Mouse (Mus musculus): ENCODE data around the gene Coil.

DNA sequence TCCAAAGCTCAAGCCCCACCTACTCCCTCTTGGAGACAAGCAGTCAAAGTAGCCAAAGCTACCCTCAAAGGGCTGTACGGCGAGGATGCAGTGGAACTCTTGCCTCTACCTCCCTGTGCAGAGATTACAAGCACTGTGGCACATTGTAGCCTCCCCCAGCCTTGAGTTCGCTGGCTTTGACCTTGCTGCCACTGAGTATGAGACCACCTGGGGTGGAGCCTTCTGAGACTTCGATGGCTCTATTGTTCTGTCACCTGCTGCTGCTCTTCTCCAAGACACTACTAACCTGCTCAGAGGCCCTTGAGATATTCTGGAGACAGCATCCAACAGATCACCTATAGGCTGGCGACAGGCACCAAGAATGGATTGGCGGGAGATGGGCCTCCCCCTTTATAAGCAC, 60.5 kb downstream of the Coil start:
- TF ChIP-seq POLR2A (IDR thresholded peaks at IDR 0.05; ENCODE audit: borderline replicate concordance, control insufficient read depth, low read depth, low read length) (no peak), CTCF (IDR thresholded peaks at IDR 0.05; ENCODE audit: control insufficient read depth, insufficient read depth, low read length) (no peak)

Measured in bone marrow, adult 2 months (tissue).